Mouse (Mus musculus) effector memory CD4-positive, alpha-beta T cell, adult 5 months (primary cell): Measurements from ENCODE around the gene C87977. TPM values are rescaled to one million over a fixed set of nuclear protein-coding genes. Genes with fewer than 3 reads are reported as not detected.

Experiments used
- polyA plus RNA-seq: library from polyadenylated mRNA; unstranded; fragments of 100-300 nt; shearing (Covaris generic); gene quantifications from one replicate; pipeline ENCODE4 v1.2.1, GENCODE M21; 2017

C87977 gene
- not detected for polyA plus RNA-seq

GRCm38 (mm10) chr4:144213218-144213617, at the start of gene C87977:
Gene C87977, minus strand, starts transcription at chr4:144213318.

GRCm38 (mm10) chr4:144190419-144190818, 22.7 kb downstream of the C87977 start, which contains the start of gene Oog2:
Gene Oog2, plus strand, starts transcription at chr4:144190719.

GRCm38 (mm10) chr4:144162563-144162962, 50.6 kb downstream of the C87977 start, which contains the start of gene Oog3:
Gene Oog3, minus strand, starts transcription at chr4:144162663.

Other genes with a start within 250 kb of the C87977 start
- not detected for gene Gm13101, start 246.4 kb downstream of the C87977 start, polyA plus RNA-seq
- 0.30 TPM for gene Pramef17, start 218.9 kb downstream of the C87977 start, polyA plus RNA-seq
- 0.16 TPM for gene Pramel4, start 154.2 kb downstream of the C87977 start, polyA plus RNA-seq
- not detected for gene Gm13102, start 106.8 kb downstream of the C87977 start, polyA plus RNA-seq
- gene Oog3, start 50.7 kb downstream of the C87977 start, polyA plus RNA-seq: not detected
- not detected for gene Oog2, start 22.6 kb downstream of the C87977 start, polyA plus RNA-seq
- not detected for gene Pramel5, start 67.2 kb upstream of the C87977 start, polyA plus RNA-seq
- not detected for gene Gm13128, start 116.9 kb upstream of the C87977 start, polyA plus RNA-seq
- gene Gm13119, start 144.6 kb upstream of the C87977 start, polyA plus RNA-seq: not detected
- not detected for gene Pramef20, start 164.6 kb upstream of the C87977 start, polyA plus RNA-seq
- gene Pramef12, start 195.1 kb upstream of the C87977 start, polyA plus RNA-seq: not detected
- gene 1700012P22Rik, start 225.5 kb upstream of the C87977 start, polyA plus RNA-seq: not detected
- gene Gm9944, start 240.0 kb upstream of the C87977 start, polyA plus RNA-seq: not detected